Mouse (Mus musculus) myocyte (in vitro differentiated cells): ENCODE measurements at regions not wholly inside any gene's neighbourhood (a gene's known extent, or its start where the extent isn't known, plus 50 kb on each side); places are given as distances from the start of the nearest gene placed in this dataset.

ENCODE experiments used
- E2F4 ChIP-seq: IDR thresholded peaks from one replicate; pipeline ENCODE4 v1.6.1; 2011; ENCODE audit warnings: mild to moderate bottlenecking, control low read depth, moderate library complexity; ENCODE audit not compliant: insufficient read depth
- MYOD1 ChIP-seq, 3 experiments: IDR thresholded peaks; one replicate each; pipeline ENCODE4 v1.6.1; 2011; ENCODE audit warnings: control low read depth in 2 of 3, low read depth in 2 of 3, mild to moderate bottlenecking in 2 of 3, moderate library complexity in 1 of 3; ENCODE audit not compliant: insufficient read length in 2 of 3, control insufficient read depth in 1 of 3
- MYOG ChIP-seq, 3 experiments: IDR thresholded peaks; one replicate each; pipeline ENCODE4 v1.6.1; 2011; ENCODE audit warnings: control low read depth in 2 of 3, low read depth in 2 of 3, mild to moderate bottlenecking in 2 of 3; ENCODE audit not compliant: insufficient read length in 2 of 3, control insufficient read depth in 1 of 3, insufficient read depth in 1 of 3
- POLR2A ChIP-seq: IDR thresholded peaks from one replicate; pipeline ENCODE4 v1.6.1; 2011; ENCODE audit warnings: low read depth, mild to moderate bottlenecking, control low read depth, moderate library complexity; ENCODE audit not compliant: insufficient read length
- POLR2AphosphoS2 ChIP-seq: IDR thresholded peaks from one replicate; pipeline ENCODE4 v1.6.1; 2011; ENCODE audit warnings: low read depth, control low read depth; ENCODE audit not compliant: insufficient read length
- TCF3 ChIP-seq: IDR thresholded peaks from one replicate; pipeline ENCODE4 v1.6.1; 2011; ENCODE audit warnings: low read depth, control low read depth; ENCODE audit not compliant: insufficient read length
- USF1 ChIP-seq: IDR thresholded peaks from one replicate; pipeline ENCODE4 v1.6.1; 2011; ENCODE audit warnings: low read depth, mild to moderate bottlenecking, control low read depth, moderate library complexity

DNA sequence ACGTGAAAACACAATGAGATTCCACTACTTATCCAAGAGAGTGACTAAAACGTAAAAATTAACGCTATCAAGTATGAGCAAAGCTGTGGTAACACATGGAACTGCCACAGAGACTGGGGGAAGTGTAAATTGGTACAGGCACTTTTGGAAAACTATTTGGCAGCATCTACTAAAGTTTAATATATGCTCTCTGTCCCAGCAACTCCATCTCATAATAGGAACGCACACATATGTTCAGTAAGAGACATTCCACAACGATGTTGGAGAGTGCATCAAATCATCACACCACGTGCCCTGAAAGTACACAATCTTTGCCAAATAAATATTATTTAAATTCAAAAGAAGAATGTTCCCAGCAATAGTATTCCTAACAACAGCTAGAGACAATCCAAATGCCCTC is 96.3 kb downstream of the Sox4 start:
- no peak for TF ChIP-seq E2F4
- no peak for TF ChIP-seq POLR2AphosphoS2
- TF ChIP-seq USF1, result no peak
- TF ChIP-seq POLR2A, result no peak
- no peak for TF ChIP-seq MYOD1 (IDR thresholded peaks at IDR 0.05; ENCODE audit: control insufficient read depth in 1 of 3, insufficient read length in 2 of 3, low read depth in 2 of 3)
- no peak for TF ChIP-seq MYOG (IDR thresholded peaks at IDR 0.05; ENCODE audit: control insufficient read depth in 1 of 3, insufficient read depth in 1 of 3, insufficient read length in 2 of 3, low read depth in 2 of 3)
- TF ChIP-seq TCF3, result no peak
